Mouse (Mus musculus): ENCODE data around the gene Napb. TPM values are rescaled to one million over a fixed set of nuclear protein-coding genes. Genes with fewer than 3 reads are reported as not detected.

The Napb gene
- polyA plus RNA-seq, 1 experiment from 2014 or later: 5.6 TPM

DNA sequence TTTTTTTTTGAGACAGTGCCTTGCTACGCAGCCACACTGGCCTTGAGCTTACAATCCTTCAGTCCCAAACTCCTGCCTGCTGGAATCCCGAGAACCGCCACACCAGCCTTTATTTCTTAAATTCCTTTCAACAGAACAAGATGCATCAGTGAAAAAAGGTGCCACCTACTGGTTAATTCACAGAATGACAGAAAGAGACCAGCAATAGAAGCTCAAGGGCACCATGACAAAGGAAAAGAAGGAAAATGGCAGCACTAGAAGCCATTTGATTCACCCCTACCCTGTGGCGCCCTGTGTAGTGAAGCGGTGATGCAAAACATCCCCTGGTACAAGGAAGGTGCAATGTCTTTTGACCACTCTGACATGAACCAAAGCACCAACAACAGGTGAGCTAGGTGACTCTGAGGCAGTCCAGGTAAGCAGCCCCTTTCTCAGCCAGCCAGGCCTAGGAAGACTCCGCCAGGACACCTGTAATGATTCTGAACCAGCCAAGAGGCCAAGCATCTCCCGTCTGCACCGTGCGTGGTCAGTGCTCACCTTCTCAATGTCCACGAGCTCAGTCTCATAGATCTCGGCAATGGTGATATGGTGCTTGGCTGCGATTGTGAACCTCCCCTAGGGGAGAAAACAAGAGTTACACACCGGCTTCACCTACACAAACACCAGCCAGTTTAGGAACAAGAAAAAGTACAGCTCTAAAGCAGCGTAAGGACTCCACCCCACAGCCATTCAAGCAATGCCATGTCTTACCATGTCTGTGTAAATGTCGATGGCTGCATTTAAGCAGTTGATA, 25.7 kb downstream of the Napb start:
- Histone ChIP-seq H3K4me2 (ENCODE audit: low read depth, low read length) (no peak overlapping the region), H3K4me1 (ENCODE audit: control insufficient read depth, insufficient read depth, low read length) (no peaks in the 10 kb centered on the region), H3K27me3 (ENCODE audit: control insufficient read depth, insufficient read depth, low read length) (no peaks in the 10 kb centered on the region), H3K9me3 (replicated peaks; ENCODE audit: control insufficient read depth, low read length) (no peaks in the 10 kb centered on the region), H3K4me3 (ENCODE audit: low read depth, low read length) (no peak overlapping the region), H3K27ac (replicated peaks; ENCODE audit: low read depth, low read length) (no peak overlapping the region), H3K36me3 (replicated peaks; ENCODE audit: control insufficient read depth, insufficient read depth, low read depth, low read length) (no peaks in the 10 kb centered on the region; the same call in 1 of the 2 replicates), H3K9ac (replicated peaks; ENCODE audit: low read length) (no peak overlapping the region)
- DNase-seq (ENCODE audit: low spot score) (peak; percentile 74), ATAC-seq (replicated peaks; ENCODE audit: insufficient number of reproducible peaks, low FRiP score, low TSS enrichment, low read depth) (peak; percentile 70; the same call in 1 of the 2 replicates)
- WGBS: 78% methylated on average over 15 of the region's 15 CpGs

DNA sequence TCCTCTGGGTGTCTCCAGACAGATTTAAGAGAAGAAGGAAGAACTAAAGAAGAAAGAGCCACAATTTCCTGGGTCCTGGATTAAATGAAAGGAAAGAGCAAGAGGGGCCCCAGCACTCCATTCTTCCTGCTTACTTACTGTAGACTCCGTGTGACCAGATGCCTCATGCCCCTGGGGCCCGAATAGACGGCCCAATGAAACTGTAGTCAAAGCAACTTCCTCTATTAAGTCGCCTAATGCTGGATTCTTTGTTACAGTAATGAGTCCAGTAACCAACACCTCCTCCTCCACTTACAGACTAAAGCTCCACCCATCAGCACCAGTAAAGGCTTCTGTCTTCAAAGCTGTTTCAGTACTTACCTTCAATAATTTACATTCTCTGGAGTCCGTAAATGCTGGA, 33.7 kb downstream of the Napb start:
- H3K36me3 ChIP-seq (replicated peaks; ENCODE audit: control insufficient read depth, insufficient read depth, low read depth, low read length): no peaks in the 10 kb centered on the region; the same call in 1 of the 2 replicates
- 70% methylated on average over 5 of the region's 5 CpGs for WGBS
- no peak for DNase-seq (ENCODE audit: low spot score)

GRCm38 (mm10) chr2:148690781-148691180, 41.5 kb downstream of the Napb start:
- Histone ChIP-seq H3K9me3 (replicated peaks; ENCODE audit: control insufficient read depth, low read length) (no peaks in the 10 kb centered on the region), H3K27ac (replicated peaks; ENCODE audit: low read depth, low read length) (no peak overlapping the region), H3K9ac (replicated peaks; ENCODE audit: low read length) (no peak overlapping the region), H3K4me1 (ENCODE audit: control insufficient read depth, insufficient read depth, low read length) (no peaks in the 10 kb centered on the region), H3K27me3 (ENCODE audit: control insufficient read depth, insufficient read depth, low read length) (no peaks in the 10 kb centered on the region), H3K36me3 (replicated peaks; ENCODE audit: control insufficient read depth, insufficient read depth, low read depth, low read length) (no peaks in the 10 kb centered on the region; the same call in 1 of the 2 replicates), H3K4me2 (ENCODE audit: low read depth, low read length) (no peak overlapping the region), H3K4me3 (ENCODE audit: low read depth, low read length) (no peak overlapping the region)
- no peak for ATAC-seq (replicated peaks; ENCODE audit: insufficient number of reproducible peaks, low FRiP score, low TSS enrichment, low read depth)
- WGBS: 95% methylated on average over 5 of the region's 5 CpGs
- no peak for DNase-seq (ENCODE audit: low spot score)

More for the DNA sequence above, 33.7 kb downstream of the Napb start:
- Histone ChIP-seq H3K4me3 (ENCODE audit: low read depth, low read length) (no peak overlapping the region), H3K4me1 (ENCODE audit: control insufficient read depth, insufficient read depth, low read length) (no peaks in the 10 kb centered on the region), H3K9ac (replicated peaks; ENCODE audit: low read length) (no peak overlapping the region), H3K9me3 (replicated peaks; ENCODE audit: control insufficient read depth, low read length) (no peaks in the 10 kb centered on the region), H3K27me3 (ENCODE audit: control insufficient read depth, insufficient read depth, low read length) (no peaks in the 10 kb centered on the region), H3K4me2 (ENCODE audit: low read depth, low read length) (no peak overlapping the region), H3K27ac (replicated peaks; ENCODE audit: low read depth, low read length) (no peak overlapping the region)
- no peak for ATAC-seq (replicated peaks; ENCODE audit: insufficient number of reproducible peaks, low FRiP score, low TSS enrichment, low read depth)

- Histone ChIP-seq H3K4me1 (ENCODE audit: control insufficient read depth, insufficient read depth, low read length) (no peaks in the 10 kb centered on the region), H3K4me2 (ENCODE audit: low read depth, low read length) (no peak overlapping the region), H3K27me3 (ENCODE audit: control insufficient read depth, insufficient read depth, low read length) (no peaks in the 10 kb centered on the region), H3K4me3 (ENCODE audit: low read depth, low read length) (no peak overlapping the region), H3K9ac (replicated peaks; ENCODE audit: low read length) (no peak overlapping the region), H3K9me3 (replicated peaks; ENCODE audit: control insufficient read depth, low read length) (no peaks in the 10 kb centered on the region), H3K36me3 (replicated peaks; ENCODE audit: control insufficient read depth, insufficient read depth, low read depth, low read length) (no peaks in the 10 kb centered on the region; the same call in 1 of the 2 replicates), H3K27ac (replicated peaks; ENCODE audit: low read depth, low read length) (no peak overlapping the region)
- DNase-seq (ENCODE audit: low spot score): no peak
- ATAC-seq (replicated peaks; ENCODE audit: insufficient number of reproducible peaks, low FRiP score, low TSS enrichment, low read depth): no peak
- 93% methylated on average over 3 of the region's 3 CpGs for WGBS
These were observed 42.0 kb downstream of the Napb start for GRCm38 (mm10) chr2:148690291-148690690.

DNA sequence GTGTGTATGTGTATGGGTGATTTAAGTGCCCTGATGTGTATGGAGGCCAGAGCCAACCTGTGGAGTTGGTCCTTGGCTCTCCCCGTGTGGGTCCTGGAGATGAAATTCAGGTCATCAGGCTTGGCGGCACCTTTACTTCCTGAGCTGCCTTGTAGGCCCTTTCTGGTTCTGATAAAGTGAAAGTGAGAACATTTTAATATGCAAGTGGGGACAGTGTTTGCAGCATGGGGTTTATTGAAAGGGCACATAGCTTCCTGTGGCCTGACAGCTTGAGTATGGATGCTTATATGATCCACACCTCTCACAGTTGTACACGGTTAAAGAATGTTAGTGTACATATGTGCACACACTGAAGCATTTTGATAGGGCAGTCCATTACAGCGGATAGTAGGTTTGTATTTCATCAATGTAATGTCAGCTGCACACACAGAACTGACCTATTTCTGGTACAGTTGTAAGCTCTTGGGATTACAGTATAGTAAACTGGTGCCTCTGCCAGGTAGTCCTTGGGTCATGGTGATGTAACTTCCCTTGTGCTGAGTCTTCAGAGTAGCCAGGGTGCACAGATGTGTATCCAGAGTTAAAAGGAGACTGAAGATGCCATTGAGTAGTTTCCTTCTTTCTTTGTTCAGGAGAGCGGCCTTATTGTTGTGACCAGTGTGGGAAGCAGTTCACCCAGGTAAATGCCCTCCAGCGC, 42.7 kb downstream of the Napb start:
- Histone ChIP-seq H3K36me3 (replicated peaks; ENCODE audit: control insufficient read depth, insufficient read depth, low read depth, low read length) (no peaks in the 10 kb centered on the region; the same call in none of the 2 replicates), H3K27ac (replicated peaks; ENCODE audit: low read depth, low read length) (no peak overlapping the region)

GRCm38 (mm10) chr2:148687971-148688370, 44.3 kb downstream of the Napb start:
- Histone ChIP-seq H3K4me3 (ENCODE audit: low read depth, low read length) (no peak overlapping the region), H3K4me1 (ENCODE audit: control insufficient read depth, insufficient read depth, low read length) (no peaks in the 10 kb centered on the region), H3K9ac (replicated peaks; ENCODE audit: low read length) (no peak overlapping the region), H3K4me2 (ENCODE audit: low read depth, low read length) (no peak overlapping the region), H3K27me3 (ENCODE audit: control insufficient read depth, insufficient read depth, low read length) (no peaks in the 10 kb centered on the region), H3K27ac (replicated peaks; ENCODE audit: low read depth, low read length) (no peak overlapping the region), H3K36me3 (replicated peaks; ENCODE audit: control insufficient read depth, insufficient read depth, low read depth, low read length) (peaks cover 2% of the 10 kb centered on the region), H3K9me3 (replicated peaks; ENCODE audit: control insufficient read depth, low read length) (no peaks in the 10 kb centered on the region)
- DNase-seq (ENCODE audit: low spot score): no peak
- WGBS: 91% methylated on average over 5 of the region's 5 CpGs
- ATAC-seq (replicated peaks; ENCODE audit: insufficient number of reproducible peaks, low FRiP score, low TSS enrichment, low read depth): no peak

More for the DNA sequence above, 42.7 kb downstream of the Napb start:
- Histone ChIP-seq H3K9ac (replicated peaks; ENCODE audit: low read length) (no peak overlapping the region), H3K4me1 (ENCODE audit: control insufficient read depth, insufficient read depth, low read length) (no peaks in the 10 kb centered on the region), H3K9me3 (replicated peaks; ENCODE audit: control insufficient read depth, low read length) (no peaks in the 10 kb centered on the region), H3K27me3 (ENCODE audit: control insufficient read depth, insufficient read depth, low read length) (no peaks in the 10 kb centered on the region), H3K4me2 (ENCODE audit: low read depth, low read length) (no peak overlapping the region), H3K4me3 (ENCODE audit: low read depth, low read length) (no peak overlapping the region)
- no peak for DNase-seq (ENCODE audit: low spot score)
- ATAC-seq (replicated peaks; ENCODE audit: insufficient number of reproducible peaks, low FRiP score, low TSS enrichment, low read depth): 0 out of 2 replicates have a peak, but pooled peaks have one; percentile 29
- WGBS: 93% methylated on average over 6 of the region's 6 CpGs

DNA sequence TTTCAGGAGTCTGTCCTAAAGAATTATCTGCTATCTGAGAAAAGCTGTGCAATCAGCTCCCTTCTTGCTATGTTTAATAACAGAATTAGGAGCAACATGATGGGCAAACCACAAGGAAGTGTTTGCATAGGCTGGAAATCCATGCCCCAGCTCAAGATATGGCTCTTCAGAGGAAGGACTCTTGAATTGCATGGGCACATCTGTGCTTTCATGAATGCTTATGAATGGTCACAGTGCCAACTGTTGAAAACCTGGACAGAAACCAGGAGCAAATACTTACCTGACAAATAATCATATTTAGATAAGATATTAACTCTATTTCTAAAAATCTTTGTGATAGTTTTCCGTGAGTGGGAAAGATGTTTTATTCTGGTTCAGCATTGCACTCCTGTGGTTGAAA, 45.4 kb downstream of the Napb start:
- Histone ChIP-seq H3K27me3 (ENCODE audit: control insufficient read depth, insufficient read depth, low read length) (no peaks in the 10 kb centered on the region), H3K9me3 (replicated peaks; ENCODE audit: control insufficient read depth, low read length) (no peaks in the 10 kb centered on the region), H3K4me3 (ENCODE audit: low read depth, low read length) (no peak overlapping the region), H3K4me1 (ENCODE audit: control insufficient read depth, insufficient read depth, low read length) (no peaks in the 10 kb centered on the region), H3K36me3 (replicated peaks; ENCODE audit: control insufficient read depth, insufficient read depth, low read depth, low read length) (peaks cover 2% of the 10 kb centered on the region), H3K27ac (replicated peaks; ENCODE audit: low read depth, low read length) (no peak overlapping the region), H3K9ac (replicated peaks; ENCODE audit: low read length) (no peak overlapping the region), H3K4me2 (ENCODE audit: low read depth, low read length) (no peak overlapping the region)
- ATAC-seq (replicated peaks; ENCODE audit: insufficient number of reproducible peaks, low FRiP score, low TSS enrichment, low read depth) (no peak), DNase-seq (ENCODE audit: low spot score) (no peak)
- 91% methylated on average over 1 of the region's 1 CpGs for WGBS

DNA sequence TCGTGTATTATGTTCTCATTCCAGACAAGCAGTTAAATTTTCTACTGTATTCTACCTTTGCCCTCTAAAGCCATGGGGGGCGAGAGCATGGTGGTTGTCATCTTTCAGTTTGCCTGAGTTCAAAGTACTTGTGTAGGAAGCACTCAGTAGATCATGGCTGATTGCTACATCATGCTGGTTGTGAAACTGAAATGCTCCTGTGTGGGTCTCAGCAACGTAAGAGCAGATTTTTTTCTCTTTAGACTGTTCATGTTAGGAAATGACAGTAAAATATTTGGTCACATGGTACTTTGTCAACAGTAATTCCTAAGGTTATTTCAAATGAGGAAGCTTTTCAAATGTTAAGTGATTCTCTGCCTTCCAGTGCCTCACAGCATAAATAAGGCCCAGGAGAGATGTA, 46.6 kb downstream of the Napb start:
- Histone ChIP-seq H3K9me3 (replicated peaks; ENCODE audit: control insufficient read depth, low read length) (no peaks in the 10 kb centered on the region), H3K36me3 (replicated peaks; ENCODE audit: control insufficient read depth, insufficient read depth, low read depth, low read length) (peaks cover 2% of the 10 kb centered on the region)
- WGBS: 94% methylated on average over 3 of the region's 3 CpGs

More for the DNA sequence above, 46.6 kb downstream of the Napb start:
- Histone ChIP-seq H3K27me3 (ENCODE audit: control insufficient read depth, insufficient read depth, low read length) (no peaks in the 10 kb centered on the region), H3K27ac (replicated peaks; ENCODE audit: low read depth, low read length) (no peak overlapping the region), H3K4me2 (ENCODE audit: low read depth, low read length) (no peak overlapping the region), H3K4me3 (ENCODE audit: low read depth, low read length) (no peak overlapping the region), H3K9ac (replicated peaks; ENCODE audit: low read length) (no peak overlapping the region), H3K4me1 (ENCODE audit: control insufficient read depth, insufficient read depth, low read length) (no peaks in the 10 kb centered on the region; the same call in 1 of the 2 replicates)
- no peak for ATAC-seq (replicated peaks; ENCODE audit: insufficient number of reproducible peaks, low FRiP score, low TSS enrichment, low read depth)
- no peak for DNase-seq (ENCODE audit: low spot score)

All from embryonic facial prominence, embryonic 11.5 days (tissue).